Mouse (Mus musculus): Measurements from ENCODE around the gene Rfx2.

DNA sequence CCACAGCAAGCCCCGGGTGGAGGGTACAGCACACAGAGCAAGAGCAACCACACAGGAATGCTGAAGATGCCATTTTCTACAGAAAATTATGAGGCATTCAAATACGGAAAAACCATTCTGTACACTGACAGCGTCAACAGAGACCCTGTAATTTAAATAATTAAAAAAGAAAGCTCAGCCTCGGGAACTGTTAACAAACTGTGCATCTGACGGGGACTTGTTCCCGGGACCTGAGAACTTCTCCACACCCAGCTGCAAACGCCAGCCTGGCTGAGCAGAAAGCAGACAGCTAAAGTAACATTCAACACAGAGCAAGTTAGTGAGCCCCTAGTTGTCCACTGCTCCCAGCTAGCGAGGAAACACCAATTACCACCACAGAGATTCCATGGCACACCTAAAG lies 28.7 kb downstream of the Rfx2 start:
- no peak for TF ChIP-seq POLR2A (IDR thresholded peaks at IDR 0.05; ENCODE audit: low read depth, low read length)
- TF ChIP-seq CTCF (IDR thresholded peaks at IDR 0.05; ENCODE audit: borderline replicate concordance, insufficient read depth, low read length) = no peak
